Mouse (Mus musculus): ENCODE results near the gene 1700016D06Rik.

The 1700016D06Rik gene

GRCm38 (mm10) chr8:11701033-11701362 is at the start of gene 1700016D06Rik:
TSS of gene 1700016D06Rik (minus strand) at chr8:11701063.
- DNase-seq (ENCODE audit: low read depth, low spot score), result no peak

- no peak for DNase-seq (ENCODE audit: low read depth, low spot score)
Measured at GRCm38 (mm10) chr8:11749472-11749871, 48.6 kb upstream of the 1700016D06Rik start.

GRCm38 (mm10) chr8:11746850-11747600 is 46.2 kb upstream of the 1700016D06Rik start:
- DNase-seq (ENCODE audit: low read depth, low spot score), result no peak

- no peak for DNase-seq (ENCODE audit: low read depth, low spot score)
Measured at GRCm38 (mm10) chr8:11743580-11743979, 42.7 kb upstream of the 1700016D06Rik start.

GRCm38 (mm10) chr8:11740857-11741256 is 40.0 kb upstream of the 1700016D06Rik start:
- DNase-seq (ENCODE audit: low read depth, low spot score), result no peak

- no peak for DNase-seq (ENCODE audit: low read depth, low spot score)
Measured at GRCm38 (mm10) chr8:11739082-11739481, 38.2 kb upstream of the 1700016D06Rik start.

- DNase-seq (ENCODE audit: low read depth, low spot score), result no peak
Measured at GRCm38 (mm10) chr8:11737096-11737495, 36.2 kb upstream of the 1700016D06Rik start.

GRCm38 (mm10) chr8:11735672-11736235 is 34.9 kb upstream of the 1700016D06Rik start:
- no peak for DNase-seq (ENCODE audit: low read depth, low spot score)

- no peak for DNase-seq (ENCODE audit: low read depth, low spot score)
Measured at GRCm38 (mm10) chr8:11730271-11730940, 29.5 kb upstream of the 1700016D06Rik start.

GRCm38 (mm10) chr8:11728482-11729295 is 27.8 kb upstream of the 1700016D06Rik start:
- peak; percentile 17 for DNase-seq (ENCODE audit: low read depth, low spot score)

- peak; percentile 84 for DNase-seq (ENCODE audit: low read depth, low spot score)
Measured at GRCm38 (mm10) chr8:11727651-11728481, 27.0 kb upstream of the 1700016D06Rik start, which contains the start of gene Arhgef7. TSS of gene Arhgef7 (plus strand) at chr8:11727721.

- DNase-seq (ENCODE audit: low read depth, low spot score), result no peak
Measured at GRCm38 (mm10) chr8:11727273-11727650, 26.4 kb upstream of the 1700016D06Rik start.

GRCm38 (mm10) chr8:11717194-11717593 is 16.3 kb upstream of the 1700016D06Rik start:
- no peak for DNase-seq (ENCODE audit: low read depth, low spot score)

GRCm38 (mm10) chr8:11712244-11712643 is 11.4 kb upstream of the 1700016D06Rik start:
- peak; percentile 16 for DNase-seq (ENCODE audit: low read depth, low spot score)

- no peak for DNase-seq (ENCODE audit: low read depth, low spot score)
Measured at GRCm38 (mm10) chr8:11710415-11710814, 9.6 kb upstream of the 1700016D06Rik start.

- no peak for DNase-seq (ENCODE audit: low read depth, low spot score)
Measured at GRCm38 (mm10) chr8:11709542-11709941, 8.7 kb upstream of the 1700016D06Rik start.

GRCm38 (mm10) chr8:11708815-11709214 is 8.0 kb upstream of the 1700016D06Rik start:
- DNase-seq (ENCODE audit: low read depth, low spot score), result no peak

GRCm38 (mm10) chr8:11707701-11708100 is 6.8 kb upstream of the 1700016D06Rik start:
- DNase-seq (ENCODE audit: low read depth, low spot score), result no peak

- no peak for DNase-seq (ENCODE audit: low read depth, low spot score)
Measured at GRCm38 (mm10) chr8:11705818-11706217, 5.0 kb upstream of the 1700016D06Rik start.

GRCm38 (mm10) chr8:11704716-11705420 is 4.0 kb upstream of the 1700016D06Rik start:
- no peak for DNase-seq (ENCODE audit: low read depth, low spot score)
